Mouse (Mus musculus) cerebellum, adult 9-11 months (tissue): ENCODE measurements around the gene Mapk12.

Source experiments
- DNase-seq: peaks from one replicate; pipeline ENCODE4 v3.0.0; 2022

Gene Mapk12

GRCm38 (mm10) chr15:89140659-89141252 is at the start of gene Mapk12:
Gene Mapk12, minus strand, starts transcription at chr15:89140703.
- DNase-seq, result no peak

- no peak for DNase-seq
Observed at GRCm38 (mm10) chr15:89184937-89185227, 44.4 kb upstream of the Mapk12 start.

GRCm38 (mm10) chr15:89184141-89184936 is 43.8 kb upstream of the Mapk12 start:
- DNase-seq, result peak; percentile 60

GRCm38 (mm10) chr15:89182842-89183241 is 42.3 kb upstream of the Mapk12 start:
- peak; percentile 63 for DNase-seq

GRCm38 (mm10) chr15:89182328-89182741 is 41.8 kb upstream of the Mapk12 start:
- peak; percentile 83 for DNase-seq

GRCm38 (mm10) chr15:89181561-89182270 is 41.2 kb upstream of the Mapk12 start:
- peak; percentile 65 for DNase-seq

GRCm38 (mm10) chr15:89180571-89181229 is 40.2 kb upstream of the Mapk12 start, which contains the start of gene Plxnb2:
Gene Plxnb2, minus strand, starts transcription at chr15:89180788.
- DNase-seq, result peak; percentile 89

- no peak for DNase-seq
Observed at GRCm38 (mm10) chr15:89180081-89180541, 39.6 kb upstream of the Mapk12 start.

GRCm38 (mm10) chr15:89179630-89179964 is 39.1 kb upstream of the Mapk12 start:
- DNase-seq, result peak; percentile 53

GRCm38 (mm10) chr15:89178954-89179629 is 38.6 kb upstream of the Mapk12 start:
- DNase-seq, result peak; percentile 84

GRCm38 (mm10) chr15:89178260-89178860 is 37.9 kb upstream of the Mapk12 start:
- DNase-seq, result peak; percentile 95

GRCm38 (mm10) chr15:89177576-89178259 is 37.2 kb upstream of the Mapk12 start:
- peak; percentile 66 for DNase-seq

GRCm38 (mm10) chr15:89177121-89177520 is 36.6 kb upstream of the Mapk12 start:
- peak; percentile 85 for DNase-seq

- peak; percentile 57 for DNase-seq
Observed at GRCm38 (mm10) chr15:89175411-89176155, 35.1 kb upstream of the Mapk12 start.

- peak; percentile 78 for DNase-seq
Observed at GRCm38 (mm10) chr15:89174889-89175339, 34.4 kb upstream of the Mapk12 start.

GRCm38 (mm10) chr15:89173906-89174214 is 33.4 kb upstream of the Mapk12 start:
- DNase-seq, result peak; percentile 87

GRCm38 (mm10) chr15:89173024-89173905 is 32.8 kb upstream of the Mapk12 start:
- DNase-seq, result peak; percentile 75

GRCm38 (mm10) chr15:89172276-89172935 is 31.9 kb upstream of the Mapk12 start:
- peak; percentile 63 for DNase-seq

- DNase-seq, result peak; percentile 55
Observed at GRCm38 (mm10) chr15:89171526-89172051, 31.1 kb upstream of the Mapk12 start.
